Mouse (Mus musculus): ENCODE data around the gene Ubn1.

GRCm38 (mm10) chr16:5131251-5131922 lies 81.5 kb downstream of the Ubn1 start:
- TF ChIP-seq USF1 (IDR thresholded peaks at IDR 0.05; ENCODE audit: low read depth) (no peak), CTCF (IDR thresholded peaks at IDR 0.05; ENCODE audit: control insufficient read depth, insufficient read depth, insufficient read length) (no peak), MYOD1 (IDR thresholded peaks at IDR 0.05; ENCODE audit: control insufficient read depth, insufficient read length, low read depth) (no peak), CEBPB (IDR thresholded peaks at IDR 0.05; ENCODE audit: low read depth) (no peak), MAX (IDR thresholded peaks at IDR 0.05) (no peak)
